Mouse (Mus musculus) monocyte, adult 59 days (primary cell): Measurements from ENCODE around the gene Zrsr1. TPM values are rescaled to one million over a fixed set of nuclear protein-coding genes. Genes with fewer than 3 reads are reported as not detected.

Experiments used
- total RNA-seq, 2 experiments: library from RNA; stranded (reverse); gene quantifications; one replicate each; pipeline ENCODE4 v1.2.4; 2023

Gene Zrsr1
- total RNA-seq = 10 to 100 TPM; 10.7 to 11.9 TPM

DNA sequence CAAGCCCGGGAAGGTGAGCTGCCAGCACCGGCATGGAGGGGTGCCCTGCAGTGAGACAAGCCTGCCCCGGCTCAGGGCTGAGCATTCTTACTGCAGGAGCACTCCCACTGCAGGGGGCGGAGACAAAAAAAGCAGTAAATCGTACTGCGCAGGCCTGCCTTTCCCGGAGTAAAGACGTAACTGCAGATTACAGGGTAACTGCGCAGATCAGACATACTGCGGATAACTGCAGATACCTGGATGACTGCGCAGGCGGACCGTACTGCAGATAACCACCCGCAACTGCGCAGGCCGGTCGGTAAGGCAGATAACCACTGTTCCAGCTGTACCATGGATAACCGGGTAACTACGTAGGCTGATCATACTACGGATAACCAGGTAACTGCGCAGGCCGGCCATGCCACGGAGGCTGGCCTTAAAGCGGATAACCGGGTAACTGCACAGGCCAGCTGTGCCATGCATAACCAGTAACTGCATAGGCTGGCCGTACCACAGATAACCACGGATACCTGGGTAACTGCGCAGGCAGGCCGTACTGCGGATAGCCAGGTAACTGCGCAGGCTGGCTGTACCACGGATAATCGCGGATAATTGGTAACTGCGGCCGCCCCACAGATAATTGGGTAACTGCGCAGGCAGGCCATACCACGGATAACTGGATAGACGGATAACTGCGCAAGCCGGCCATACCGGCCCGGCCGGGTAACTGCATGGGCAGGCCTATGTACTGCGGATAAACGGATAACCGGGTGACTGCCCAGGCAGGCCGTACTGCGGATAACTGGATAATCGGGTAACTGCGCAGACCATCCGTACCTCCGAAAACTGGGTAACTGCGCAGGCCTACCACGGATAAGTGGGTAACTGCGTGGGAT lies at the start of gene Zrsr1:
TSS of gene Zrsr1 (plus strand) at position 171 of the 875 bp plus-strand sequence.

DNA sequence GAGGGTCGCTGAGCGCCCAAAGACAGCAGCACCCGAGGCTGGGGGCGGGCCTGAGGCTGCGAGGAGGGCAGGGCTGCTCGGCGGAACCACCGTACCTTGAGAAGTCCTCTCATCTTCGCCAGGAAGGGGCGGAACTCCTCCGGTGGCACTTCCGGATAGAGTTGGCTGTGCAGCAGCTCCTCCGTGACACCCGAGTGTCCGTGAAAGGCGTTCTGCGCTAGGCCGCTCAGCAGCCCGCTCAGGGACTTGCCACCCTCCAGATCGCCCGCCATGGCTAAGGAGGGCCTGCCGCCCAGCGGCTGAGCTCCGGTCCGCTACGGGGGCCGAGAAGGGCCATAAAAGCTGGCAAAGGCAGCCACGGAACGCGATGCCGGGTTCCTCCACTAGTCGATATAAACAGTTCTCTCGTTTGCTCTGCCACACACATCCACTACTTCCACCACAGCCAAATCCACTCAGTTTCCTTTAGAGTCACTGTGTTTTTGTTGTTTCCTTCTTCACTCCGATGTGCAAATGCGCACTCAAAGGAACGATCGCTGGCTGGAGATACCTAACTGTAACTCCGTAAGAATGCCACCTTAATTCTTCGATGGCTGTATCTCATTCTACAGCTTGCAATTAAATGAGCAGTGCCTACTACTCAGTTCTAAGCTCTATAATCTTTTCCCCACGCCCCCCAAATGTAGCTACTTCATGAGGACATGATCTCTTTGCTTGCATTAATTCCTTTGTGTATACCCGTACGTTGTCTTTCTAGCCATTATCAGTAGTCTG lies 10.4 kb downstream of the Zrsr1 start, which contains the start of the genes Gm28048 and Commd1:
TSS of gene Gm28048 (minus strand) at position 107 of the 774 bp plus-strand sequence.
TSS of gene Commd1 (minus strand) at position 399 of the 774 bp plus-strand sequence.

GRCm38 (mm10) chr11:22990393-22991126 lies 18.8 kb downstream of the Zrsr1 start, which contains the start of gene Cct4:
Cct4 (plus strand) TSS chr11:22990519.

GRCm38 (mm10) chr11:23007481-23008180 lies 35.8 kb downstream of the Zrsr1 start, which contains the start of gene Fam161a:
Fam161a (plus strand) TSS chr11:23007531.

Other genes with a start within 250 kb of the Zrsr1 start
- 10 to 100 TPM; 13.4 to 19.4 TPM for gene B3gnt2, start 111.0 kb upstream of the Zrsr1 start, total RNA-seq
- 10 to 100 TPM in 1 of 2 experiments, 1 to 10 TPM in 1; 4.3 to 12.2 TPM for gene Gm28048, start 10.1 kb downstream of the Zrsr1 start, total RNA-seq
- gene Commd1, start 10.4 kb downstream of the Zrsr1 start, total RNA-seq = 10 to 100 TPM; 41.8 to 52.1 TPM
- gene Cct4, start 18.5 kb downstream of the Zrsr1 start, total RNA-seq = 100 to 1,000 TPM; 137 to 154 TPM
- 1 to 10 TPM; 6.0 to 6.4 TPM for gene Fam161a, start 35.5 kb downstream of the Zrsr1 start, total RNA-seq